Mouse (Mus musculus) left cerebral cortex, adult 2 months (tissue): ENCODE results near the gene Lrrc75b. TPM values are rescaled to one million over a fixed set of nuclear protein-coding genes. Genes with fewer than 3 reads are reported as not detected.

ENCODE experiments used
- DNase-seq, 2 experiments: peaks; one replicate each; pipeline ENCODE4 v3.0.0; 2021 to 2022; ENCODE audit warnings: low spot score in 2 of 2, mixed read lengths in 1 of 2; ENCODE audit errors: extremely low spot score in 1 of 2
- H3K27ac ChIP-seq: fragments of 200-600 bp; 2 replicates; pipeline ENCODE4 v1.8.1; 2022
- H3K4me3 ChIP-seq: fragments of 200-600 bp; 2 replicates; pipeline ENCODE4 v1.8.1; 2022
- CTCF ChIP-seq: fragments of 200-600 bp; IDR thresholded peaks from 2 replicates; pipeline ENCODE4 v1.8.1; 2022; ENCODE audit warnings: antibody characterized with exemption, mild to moderate bottlenecking, moderate library complexity
- intact Hi-C: fragments of 180-260 bp; cut with DNase I; formaldehyde crosslinking; loops from one replicate; pipeline ENCODE4 v1.15.1; 2025
- long read RNA-seq, 2 experiments: library from polyadenylated mRNA; stranded (forward); transcript quantifications; one replicate each; pipeline ENCODE4 v2.0.0; 2021; ENCODE audit warnings: borderline mapping rate in 2 of 2
- total RNA-seq, 2 experiments: library from RNA; stranded (reverse); gene quantifications; 2 replicates each; pipeline ENCODE4 v1.2.3; 2021

Lrrc75b gene
- 1 to 10 TPM; 9.4 to 9.9 TPM for total RNA-seq
- long read RNA-seq, experiment 1, full-length matches to known transcripts: 3 of 5 reads
- long read RNA-seq, experiment 1, partial matches to known transcripts: 0 of 5 reads
- long read RNA-seq, experiment 1, other reads (novel, unspliced or antisense): 2 of 5 reads
- long read RNA-seq, experiment 2, full-length matches to known transcripts: 8 of 12 reads
- long read RNA-seq, experiment 2, partial matches to known transcripts: 0 of 12 reads
- long read RNA-seq, experiment 2, other reads (novel, unspliced or antisense): 4 of 12 reads

DNA sequence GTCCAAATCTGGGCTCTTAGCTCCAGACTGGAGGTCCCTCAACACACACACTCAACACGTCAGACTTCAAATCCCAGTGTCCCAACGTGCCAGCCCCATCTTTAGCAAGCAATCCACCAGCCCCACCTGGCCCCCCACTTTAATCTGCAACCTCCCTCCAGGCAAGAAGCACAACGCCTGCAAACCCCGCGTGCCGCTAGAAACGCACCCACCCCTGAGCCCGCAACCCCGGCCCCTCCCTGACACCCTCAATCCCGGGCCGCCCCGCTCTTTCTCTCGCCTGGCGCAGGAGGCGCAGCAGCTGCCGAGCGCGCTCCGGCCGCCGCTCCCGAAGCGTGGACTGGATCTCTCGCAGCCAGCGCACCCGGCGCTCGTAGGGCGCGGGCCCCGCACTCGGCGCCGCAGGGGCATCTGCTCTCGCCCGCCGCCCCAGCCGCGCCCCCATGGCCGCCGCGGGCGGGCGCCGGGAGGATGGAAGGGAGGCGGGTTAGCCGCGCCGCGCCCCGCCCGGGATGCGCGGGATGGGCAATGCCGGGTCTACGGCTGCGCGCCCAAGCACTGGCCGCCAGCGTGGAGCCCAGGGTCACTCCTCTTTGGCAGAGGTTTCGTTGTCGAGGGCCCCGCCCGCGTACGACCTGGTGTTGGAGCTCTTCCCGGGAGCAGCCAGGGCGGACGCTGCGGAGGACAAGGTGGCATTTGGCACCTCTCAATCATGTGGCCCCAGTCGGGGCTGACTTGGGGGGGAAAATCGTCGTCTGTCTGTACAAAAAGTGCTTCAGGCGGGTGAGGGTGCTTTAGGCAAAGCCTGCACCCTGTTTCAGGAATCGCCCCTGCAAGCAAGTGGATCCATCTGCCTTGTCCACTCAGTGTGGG, at the start of gene Lrrc75b:
Lrrc75b (minus strand) TSS at position 655 of the 873 bp plus-strand sequence.
- Histone ChIP-seq H3K27ac (peak within 1 kb of the TSS; percentile 80), H3K4me3 (peak within 1 kb of the TSS; percentile 60)
- no peak for TF ChIP-seq CTCF
- intact Hi-C loops: loop anchor here (2.0 kb wide), 1 partner anchor 43 kb away; the partner anchor contains the start of genes Gucd1 and Snrpd3
- peak; percentile 47 to 50 for DNase-seq

DNA sequence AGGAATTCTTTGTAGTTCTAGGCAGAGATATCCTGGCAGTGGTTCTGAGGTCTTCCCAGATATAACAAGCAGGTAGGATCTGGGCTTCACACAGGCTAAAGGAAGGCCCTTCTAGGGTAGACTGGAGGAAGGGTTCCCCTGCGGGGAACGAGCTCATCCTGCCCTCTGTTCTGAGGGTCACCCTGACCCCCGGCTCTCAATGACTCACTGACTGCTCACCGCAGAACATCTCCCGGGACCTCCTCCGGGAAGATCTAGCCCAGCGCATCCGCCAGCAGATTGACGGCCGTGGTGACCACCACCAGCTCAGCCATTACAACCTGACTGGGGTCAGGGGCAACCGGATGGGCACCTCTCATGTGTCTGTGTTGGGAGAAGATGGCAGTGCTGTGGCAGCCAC, 48.8 kb upstream of the Lrrc75b start:
- H3K4me3 ChIP-seq: no peak overlapping the region
- DNase-seq: no peak
- H3K27ac ChIP-seq: no peak overlapping the region
- intact Hi-C loops: no loop called here
- TF ChIP-seq CTCF: no peak

DNA sequence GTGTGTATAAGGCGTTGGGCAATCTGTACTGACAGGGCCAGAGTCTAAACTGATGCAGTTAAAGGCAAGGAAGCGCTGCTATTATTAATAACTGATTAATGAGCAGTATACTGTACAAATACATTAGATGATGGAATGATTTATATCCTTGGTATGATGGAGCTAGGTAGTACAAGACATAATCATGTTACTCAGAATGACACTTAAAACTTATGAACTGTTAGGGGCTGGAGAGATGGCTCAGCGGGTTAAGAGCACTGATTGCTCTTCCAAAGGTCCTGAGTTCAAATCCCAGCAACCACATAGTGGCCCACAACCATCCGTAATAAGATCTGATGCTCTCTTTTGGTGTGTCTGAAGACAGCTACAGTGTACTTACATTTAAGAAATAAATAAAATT, 47.1 kb upstream of the Lrrc75b start:
- intact Hi-C loops: no loop called here
- Histone ChIP-seq H3K4me3 (no peak overlapping the region), H3K27ac (no peak overlapping the region)
- DNase-seq: no peak
- no peak for TF ChIP-seq CTCF

DNA sequence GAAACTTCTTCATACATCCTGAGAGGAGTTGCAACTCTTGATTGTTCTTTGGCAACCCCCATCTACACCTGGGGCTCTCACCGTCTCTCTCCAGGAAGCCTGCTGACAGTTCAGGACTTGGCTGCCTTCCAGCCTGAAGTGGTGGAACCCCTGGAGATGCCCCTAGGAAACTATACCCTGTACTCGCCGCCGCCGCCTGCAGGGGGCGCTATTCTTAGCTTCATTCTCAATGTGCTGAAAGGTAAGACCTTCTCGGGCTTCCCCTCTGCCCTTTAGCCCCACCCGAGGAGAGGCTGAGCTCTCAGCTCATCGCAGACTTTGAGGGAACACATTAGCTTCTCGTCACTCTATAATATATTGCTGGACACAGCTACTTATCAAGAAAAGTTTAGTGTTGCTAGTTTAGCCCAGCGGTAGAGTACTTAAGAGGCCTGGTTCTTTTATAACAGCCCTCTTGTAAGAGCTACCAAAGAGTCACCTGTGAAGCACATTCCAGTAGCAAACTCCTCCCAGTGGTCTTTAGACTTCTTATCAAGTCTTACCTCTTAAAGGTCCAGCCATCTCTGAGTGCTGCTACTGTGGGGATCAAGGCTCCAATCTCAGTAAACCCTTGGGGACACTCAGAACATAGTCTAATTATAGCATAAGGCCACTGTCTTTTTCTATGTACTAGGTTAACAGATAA, 45.2 kb upstream of the Lrrc75b start:
- intact Hi-C loops: no loop called here
- peak; percentile 33 for TF ChIP-seq CTCF
- Histone ChIP-seq H3K4me3 (no peak overlapping the region), H3K27ac (no peak overlapping the region)
- DNase-seq: no peak

DNA sequence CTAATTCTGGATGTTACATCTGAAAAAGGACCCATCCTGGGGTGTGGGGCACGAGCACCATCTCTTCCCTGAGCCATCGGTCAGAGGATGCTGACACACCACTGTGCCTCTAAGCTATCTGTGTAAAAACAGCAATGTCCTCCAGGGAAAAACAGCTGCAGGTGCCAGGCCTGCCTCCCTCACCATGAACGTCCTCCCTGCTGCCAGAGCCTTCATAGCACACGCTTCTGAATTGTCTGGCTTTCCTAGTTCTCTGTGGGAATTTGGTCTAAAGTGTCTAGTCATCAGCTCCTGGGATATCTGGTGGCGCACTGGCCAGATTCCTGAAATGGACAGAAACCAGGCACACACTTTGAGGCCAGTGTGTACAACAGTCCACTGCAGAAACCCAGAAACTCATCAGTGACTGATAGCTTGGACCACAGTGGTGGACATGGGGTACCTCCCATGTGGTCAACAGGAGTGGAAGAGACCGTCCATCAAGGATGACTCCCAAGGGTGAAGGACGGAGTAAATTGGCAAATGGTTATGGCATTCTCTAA, 40.1 kb upstream of the Lrrc75b start:
- intact Hi-C loops: no loop called here
- TF ChIP-seq CTCF: no peak
- no peak for DNase-seq
- Histone ChIP-seq H3K4me3 (no peak overlapping the region), H3K27ac (no peak overlapping the region)

DNA sequence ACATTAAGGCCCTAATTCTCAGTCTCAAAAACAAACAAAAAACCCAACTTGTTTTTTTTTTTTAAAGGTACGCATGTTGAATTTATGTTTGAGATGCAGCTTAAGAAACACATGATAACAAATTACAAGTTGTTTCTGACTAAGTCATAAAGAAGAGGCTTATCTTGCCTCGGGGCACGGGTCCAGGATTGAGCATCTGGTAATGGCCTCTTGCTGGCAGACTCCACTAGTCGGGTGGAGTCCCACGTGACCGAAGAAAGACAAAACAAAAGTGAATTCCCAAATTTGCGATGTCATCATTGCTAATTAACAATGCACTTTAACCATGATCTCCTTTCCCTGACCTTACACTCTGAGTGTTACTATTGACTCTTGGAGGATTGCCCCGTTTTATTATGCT, 35.9 kb upstream of the Lrrc75b start:
- no peak overlapping the region for H3K4me3 ChIP-seq
- DNase-seq: no peak
- no peak overlapping the region for H3K27ac ChIP-seq
- TF ChIP-seq CTCF: no peak
- intact Hi-C loops: no loop called here

DNA sequence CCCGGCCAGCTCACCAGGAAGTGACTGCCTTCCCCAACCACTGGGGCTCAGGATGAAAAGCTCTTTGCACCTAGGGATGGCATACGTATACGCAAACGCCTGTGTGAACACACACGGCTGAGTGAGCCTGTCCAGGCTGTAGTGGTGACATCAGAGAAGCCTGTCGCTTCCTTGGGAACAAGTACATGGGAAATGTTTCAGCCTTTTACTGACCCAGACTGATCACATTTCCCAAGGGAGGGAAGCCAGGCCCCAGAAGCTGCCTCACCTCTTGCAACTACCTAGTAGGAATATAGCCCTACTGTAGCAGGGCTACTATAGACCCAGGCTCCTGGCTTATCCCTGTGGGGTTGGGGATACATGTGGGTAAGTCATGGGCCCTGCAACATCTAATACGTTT, 32.5 kb upstream of the Lrrc75b start:
- H3K4me3 ChIP-seq: no peak overlapping the region
- H3K27ac ChIP-seq: no peak overlapping the region
- TF ChIP-seq CTCF: no peak
- intact Hi-C loops: no loop called here
- DNase-seq: no peak

DNA sequence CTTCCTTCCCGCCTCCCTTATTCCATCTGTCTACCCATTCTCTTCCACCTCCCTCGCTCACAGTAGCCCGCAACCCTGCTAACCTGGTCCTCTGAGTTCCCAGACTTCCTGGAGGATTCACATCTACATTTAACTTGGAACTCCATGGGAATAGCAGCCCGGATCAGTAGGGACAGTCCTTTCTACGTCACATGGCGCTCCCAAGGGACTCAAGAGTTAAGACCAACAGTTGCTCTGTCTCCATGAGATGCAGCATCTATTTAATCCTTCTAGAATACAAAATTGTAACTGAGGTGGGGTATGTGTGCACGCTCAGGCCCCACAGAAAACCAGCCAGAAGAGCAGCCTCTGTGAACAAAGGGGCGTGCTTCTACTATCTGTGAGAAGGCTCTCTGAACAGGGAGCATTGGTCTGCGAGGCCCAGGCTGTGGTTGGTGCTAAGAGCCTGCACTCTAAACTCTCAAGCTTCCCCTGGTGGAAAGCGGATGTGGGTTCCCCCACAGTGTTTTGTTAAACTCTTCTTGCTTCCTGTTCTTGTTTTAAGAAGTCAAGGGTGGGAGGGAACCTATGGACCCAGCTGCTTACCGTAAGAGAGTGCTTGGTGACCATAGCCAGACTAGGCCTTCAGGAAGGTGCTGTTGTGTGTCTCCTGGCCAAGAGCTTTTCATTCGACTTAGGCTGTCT, 31.2 kb upstream of the Lrrc75b start:
- no peak overlapping the region for H3K4me3 ChIP-seq
- no peak overlapping the region for H3K27ac ChIP-seq
- DNase-seq: no peak
- intact Hi-C loops: no loop called here
- no peak; the same call in 1 of the 2 replicates for TF ChIP-seq CTCF

DNA sequence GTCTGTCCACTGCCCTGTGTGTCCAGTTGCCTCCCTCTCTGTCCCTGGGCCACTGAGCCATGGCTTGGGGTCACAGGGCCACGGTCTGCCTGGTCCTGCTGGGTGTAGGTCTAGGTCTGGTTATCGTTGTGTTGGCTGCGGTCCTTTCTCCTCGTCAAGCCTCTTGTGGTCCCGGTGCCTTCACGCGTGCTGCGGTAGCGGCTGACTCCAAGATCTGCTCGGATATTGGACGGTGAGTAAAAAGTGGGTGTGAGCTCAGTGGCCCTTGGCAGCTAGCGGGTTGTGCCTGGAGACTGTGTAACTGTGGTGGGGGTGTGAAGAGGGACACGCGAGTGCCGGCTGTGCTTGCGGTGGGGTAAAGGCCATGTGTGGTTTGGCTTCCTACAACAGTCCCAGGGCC, 29.5 kb upstream of the Lrrc75b start:
- intact Hi-C loops: loop anchor here (5.0 kb wide), 2 partner anchors 118 to 248 kb away; partner anchors contain the start of gene Gstt2
- TF ChIP-seq CTCF: no peak
- Histone ChIP-seq H3K4me3 (peak overlapping the region; percentile 7; the same call in 1 of the 2 replicates), H3K27ac (no peak overlapping the region; the same call in 1 of the 2 replicates)
- DNase-seq: no peak

DNA sequence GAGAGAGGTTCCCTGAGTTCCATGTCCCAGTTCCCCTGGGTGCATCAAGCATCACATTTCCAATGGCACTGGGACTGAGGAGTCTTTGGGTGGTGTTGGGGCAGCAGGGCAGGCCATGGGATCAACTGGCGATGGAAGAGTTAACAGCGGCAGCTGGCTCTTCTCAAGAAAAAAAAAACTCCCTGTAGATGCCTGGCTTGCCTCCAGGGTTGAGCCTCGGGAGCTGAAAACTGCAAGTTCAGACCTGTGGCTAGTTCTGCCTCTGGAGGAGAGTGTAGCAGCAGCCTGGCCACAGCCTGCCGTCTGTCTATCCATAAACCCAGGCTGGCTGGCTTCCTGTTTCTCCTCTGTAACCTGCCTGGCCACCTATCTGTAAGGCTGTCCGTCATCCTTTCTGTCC, 29.0 kb upstream of the Lrrc75b start, which contains the start of gene Ggt5:
Ggt5 (plus strand) TSS at position 212 of the 400 bp plus-strand sequence.
- no peak for DNase-seq

DNA sequence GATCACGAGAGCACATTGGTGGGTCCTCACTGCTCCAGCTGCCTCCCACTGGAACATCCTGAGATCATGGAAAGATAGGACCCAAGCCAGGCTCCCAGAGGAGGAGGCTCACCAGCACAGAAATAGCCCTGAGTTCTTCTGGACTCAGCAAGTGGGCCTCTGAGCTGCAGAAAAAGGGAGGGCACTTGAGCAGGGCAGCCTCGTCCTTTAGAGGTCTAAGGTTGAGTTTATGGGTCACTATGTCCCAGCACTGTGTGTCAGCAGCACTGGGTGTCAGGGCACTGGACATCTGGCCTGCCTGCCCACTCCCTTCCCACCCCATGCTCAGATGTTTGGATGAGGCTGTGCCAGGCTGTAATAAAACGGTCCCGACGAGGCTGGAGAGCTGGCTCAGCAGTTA, 28.2 kb upstream of the Lrrc75b start:
- no peak for TF ChIP-seq CTCF
- DNase-seq: no peak
- Histone ChIP-seq H3K4me3 (no peak overlapping the region), H3K27ac (no peak overlapping the region)
- intact Hi-C loops: loop anchor here (5.0 kb wide), 2 partner anchors 119 to 249 kb away; partner anchors contain the start of gene Gstt2

More for the DNA sequence above, 29.0 kb upstream of the Lrrc75b start, which contains the start of gene Ggt5:
- intact Hi-C loops: loop anchor here (5.0 kb wide), 2 partner anchors 118 to 248 kb away; partner anchors contain the start of gene Gstt2
- Histone ChIP-seq H3K4me3 (peak within 1 kb of the TSS; percentile 7; the same call in 1 of the 2 replicates), H3K27ac (no peak within 1 kb of the TSS; the same call in 1 of the 2 replicates)
- TF ChIP-seq CTCF: no peak
